Mouse (Mus musculus) erythroblast, embryonic 14.5 days (primary cell): ENCODE measurements at regions not wholly inside any gene's neighbourhood (a gene's known extent, or its start where the extent isn't known, plus 50 kb on each side); places are given as distances from the start of the nearest gene placed in this dataset.
A peak's percentile ranks its signal among the peaks of the same experiment; 100 is the strongest.

ENCODE experiments used
- GATA1 ChIP-seq: IDR thresholded peaks from 2 replicates; pipeline ENCODE4 v1.6.1; 2012; ENCODE audit warnings: low read length, inconsistent platforms, mixed read lengths
- TAL1 ChIP-seq: IDR thresholded peaks from 3 replicates; pipeline ENCODE4 v1.6.1; 2012; ENCODE audit warnings: low read length, inconsistent platforms, mixed read lengths

DNA sequence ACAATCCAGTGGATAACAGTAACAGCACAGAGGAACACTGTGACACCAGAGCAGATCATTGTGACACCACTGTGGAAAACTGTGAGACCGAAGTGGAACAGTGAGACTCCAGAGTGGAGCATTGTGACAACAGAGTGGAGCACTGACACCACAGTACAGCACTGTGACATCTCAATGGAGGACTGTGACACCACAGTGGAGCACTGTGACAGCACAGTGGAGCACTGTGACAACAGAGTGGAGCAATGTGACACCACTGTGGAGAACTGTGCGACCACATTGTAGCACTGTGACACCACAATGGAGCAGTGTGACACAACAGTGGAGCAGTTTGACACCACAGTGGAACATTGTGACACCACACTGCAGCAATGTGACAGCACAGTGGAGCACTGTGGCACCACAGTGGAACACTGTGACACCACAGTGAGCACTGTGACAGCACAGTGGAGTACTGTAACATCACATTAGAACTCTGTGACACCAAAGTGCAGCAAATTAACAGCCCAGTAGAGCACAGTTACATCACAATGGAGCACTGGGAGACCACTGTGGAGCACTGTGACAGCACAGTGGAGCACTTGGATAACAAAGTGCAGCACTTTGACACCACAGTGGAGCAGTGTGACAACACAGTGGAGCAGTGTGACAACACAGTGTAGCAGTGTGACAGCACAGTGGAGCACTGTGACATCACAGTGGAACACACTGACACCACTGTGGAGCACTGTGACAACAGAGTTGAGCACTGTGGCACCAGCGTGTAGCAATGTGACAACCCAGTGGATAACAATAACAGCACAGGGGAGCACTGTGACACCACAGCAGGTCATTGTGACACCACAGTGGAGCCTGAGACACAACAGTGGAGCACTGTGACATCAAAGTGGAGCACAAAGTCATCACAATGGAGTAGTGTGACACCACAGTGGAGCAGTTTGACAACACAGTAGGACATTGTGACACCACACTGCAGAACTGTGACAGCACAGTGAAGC lies 84.9 kb upstream of the Vmn1r2 start:
- TF ChIP-seq GATA1 (no peak), TAL1 (peak; percentile 26; the same call in 2 of the 3 replicates)
